Mouse (Mus musculus) spleen, adult 12 weeks (tissue): ENCODE data around the gene Tex13c2.

Source experiments
- DNase-seq: peaks from one replicate; pipeline ENCODE4 v3.0.0; 2022; ENCODE audit warnings: low spot score

The Tex13c2 gene

DNA sequence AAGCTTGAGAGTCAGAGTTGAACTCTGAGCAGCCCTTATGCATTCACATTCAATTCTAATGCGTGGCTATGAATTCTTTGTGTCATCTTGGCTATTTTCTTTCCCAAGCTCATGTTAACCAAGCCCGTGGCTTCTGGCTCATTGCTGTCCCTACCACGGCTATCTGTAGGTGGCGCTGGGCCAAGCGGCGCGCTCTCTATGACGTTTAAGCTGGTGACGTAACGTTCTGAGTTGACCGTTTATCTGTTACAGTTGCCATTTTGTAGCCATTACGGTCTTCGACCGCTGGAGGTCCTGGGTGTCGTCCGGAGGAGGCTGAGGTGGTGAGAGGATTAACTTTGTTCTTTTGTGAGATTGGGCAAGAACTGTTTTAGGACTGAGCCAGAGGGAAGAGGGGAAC lies at the start of gene Tex13c2:
Tex13c2 (plus strand) TSS at position 246 of the 400 bp plus-strand sequence.
- no peak for DNase-seq

DNA sequence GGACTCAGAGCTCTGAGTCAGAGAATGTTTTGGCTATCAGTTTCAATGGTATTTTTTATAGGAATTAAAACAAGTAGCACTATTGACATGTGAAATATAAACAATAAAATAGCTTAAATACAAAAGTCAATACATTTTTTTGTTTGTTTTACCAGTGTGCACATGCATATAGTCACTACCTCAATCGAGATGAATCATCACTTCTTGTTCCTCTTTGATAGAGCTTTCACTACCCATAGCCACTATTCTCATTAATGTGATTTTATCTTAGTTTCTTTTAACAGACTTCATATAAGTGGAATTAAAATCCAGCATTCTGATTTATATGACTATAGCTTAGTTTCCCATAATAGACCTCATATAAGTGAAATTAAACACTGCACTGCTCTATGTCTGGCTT lies 39.2 kb upstream of the Tex13c2 start:
- no peak for DNase-seq

DNA sequence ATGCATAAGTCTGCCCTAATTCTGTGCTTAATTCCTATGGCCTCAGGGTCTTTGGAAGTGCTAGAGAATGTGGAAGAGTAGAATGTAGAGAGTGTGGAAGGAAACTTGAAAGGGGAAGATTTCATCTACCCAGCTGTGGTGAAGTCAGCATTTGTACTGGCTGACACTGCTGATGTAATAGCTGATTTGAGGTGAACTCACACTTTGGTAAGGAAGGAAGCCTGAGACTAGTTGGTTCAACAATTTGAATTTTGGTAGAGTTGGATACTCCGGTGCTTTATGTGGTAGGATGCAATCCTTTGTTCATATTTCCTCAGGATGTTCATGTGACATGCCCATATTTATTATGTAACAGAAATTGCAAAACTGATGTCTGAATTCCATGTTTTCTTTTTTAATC lies 36.5 kb upstream of the Tex13c2 start:
- no peak for DNase-seq

DNA sequence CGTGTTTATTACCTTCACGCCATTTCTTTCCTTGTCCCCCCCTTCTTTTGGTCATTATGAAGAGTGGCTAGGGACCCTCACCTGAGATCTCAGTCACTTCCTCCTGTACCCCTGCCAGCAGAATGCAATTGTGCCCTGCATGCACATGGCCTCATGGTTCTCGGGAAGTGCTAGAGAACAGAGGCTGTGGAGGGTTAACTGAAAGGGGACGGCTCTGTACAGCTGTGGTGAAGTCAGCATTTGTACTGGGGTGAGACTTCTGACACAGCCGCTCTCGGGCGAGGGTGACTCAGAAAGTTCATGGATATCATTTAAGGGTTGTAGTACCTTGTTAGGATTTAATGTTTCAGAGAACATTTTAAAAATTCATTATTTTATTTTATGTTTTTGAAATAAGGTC lies 35.0 kb upstream of the Tex13c2 start:
- no peak for DNase-seq

DNA sequence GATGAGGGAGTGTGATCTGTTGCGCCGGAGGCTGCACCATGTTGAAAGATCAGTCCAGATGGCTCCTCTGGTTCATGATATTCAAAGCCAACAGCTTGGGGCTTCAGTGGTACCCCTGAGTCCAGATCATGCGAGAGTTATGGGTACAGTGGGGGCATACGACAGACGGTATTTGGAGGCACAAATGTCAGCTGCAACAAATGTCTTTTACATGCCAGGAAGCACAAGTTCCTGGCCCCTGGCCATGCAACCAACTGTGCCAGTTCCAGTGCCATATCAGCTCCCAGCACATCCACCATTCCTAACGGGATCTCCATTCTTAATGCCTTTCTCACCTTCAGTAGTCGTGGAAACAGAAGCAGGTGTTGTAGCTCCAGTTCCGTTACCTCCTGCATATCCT lies 845 bp downstream of the Tex13c2 start:
- no peak for DNase-seq

DNA sequence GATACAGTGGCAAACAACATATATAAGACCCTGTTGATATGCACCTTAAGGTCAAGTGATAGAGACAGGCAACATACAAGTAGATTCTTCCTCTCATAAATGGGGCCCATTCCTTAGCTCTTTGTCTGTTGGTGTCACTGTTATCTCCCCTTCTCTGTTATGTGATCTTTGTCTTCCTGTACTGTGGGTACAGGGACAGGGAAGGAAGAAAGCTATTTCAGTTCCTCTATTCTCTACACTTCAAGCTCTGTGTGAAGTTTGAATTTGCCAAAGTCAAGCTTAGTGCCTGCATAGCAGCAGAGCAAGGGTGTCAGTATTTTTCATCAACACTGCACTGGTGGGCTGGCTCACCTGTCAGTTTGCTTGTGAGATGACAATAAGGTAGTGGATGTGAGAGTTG lies 11.0 kb downstream of the Tex13c2 start:
- DNase-seq = no peak

DNA sequence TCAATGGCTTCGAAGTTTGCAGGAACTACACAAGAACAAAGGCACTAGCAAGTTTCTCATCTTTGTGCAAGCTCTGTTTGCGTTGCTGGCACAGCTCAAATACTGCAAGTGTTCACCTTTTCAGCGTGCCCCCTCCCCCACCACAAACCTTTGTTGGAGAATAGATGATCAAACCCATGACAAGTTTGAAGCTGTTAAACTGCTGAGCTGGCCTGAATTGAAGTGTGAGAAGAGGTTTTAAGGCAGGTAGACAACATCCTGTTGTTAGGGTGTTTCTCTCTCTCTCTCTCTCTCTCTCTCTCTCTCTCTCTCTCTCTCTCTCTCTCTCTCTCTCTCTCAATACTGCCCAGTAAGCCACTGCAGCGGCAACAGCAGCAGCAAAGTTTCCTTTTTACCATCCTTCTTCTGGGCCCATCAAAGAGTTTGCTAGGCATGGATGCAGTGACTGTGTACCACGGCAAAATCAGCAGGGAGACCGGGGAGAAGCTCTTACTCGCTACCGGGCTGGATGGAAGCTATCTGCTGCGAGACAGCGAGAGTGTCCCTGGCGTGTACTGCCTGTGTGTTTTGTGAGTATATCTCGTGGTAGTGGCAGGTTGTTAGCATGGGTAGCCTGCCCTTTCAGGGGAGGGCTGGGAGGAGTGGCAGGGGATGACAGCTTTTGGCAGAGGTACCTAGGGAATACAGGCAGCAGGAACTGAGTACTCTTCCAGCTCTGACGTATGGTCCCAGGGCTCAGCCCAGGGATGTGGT lies 13.0 kb downstream of the Tex13c2 start, which contains the start of gene Sh2d1a:
Sh2d1a (plus strand) TSS at position 163 of the 753 bp plus-strand sequence.
- DNase-seq = no peak

DNA sequence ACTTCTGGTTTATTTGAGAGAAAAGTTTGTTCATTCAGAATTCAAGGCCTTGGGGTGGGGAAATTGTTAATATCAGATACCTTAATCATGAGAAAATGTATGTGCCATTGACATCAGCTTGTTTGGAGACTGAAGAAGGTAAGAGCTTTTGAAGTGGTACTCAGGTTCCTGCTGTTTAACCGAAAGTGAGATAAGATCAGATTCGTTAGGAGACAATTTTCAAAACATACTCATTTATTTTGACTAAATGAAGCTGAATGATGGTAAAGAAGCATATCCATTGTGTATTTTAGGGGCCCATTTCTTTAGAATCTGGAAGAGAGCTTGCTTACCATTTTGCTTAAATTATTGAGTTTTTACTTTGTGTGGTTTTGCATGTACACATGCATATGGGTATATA lies 21.6 kb downstream of the Tex13c2 start:
- no peak for DNase-seq

DNA sequence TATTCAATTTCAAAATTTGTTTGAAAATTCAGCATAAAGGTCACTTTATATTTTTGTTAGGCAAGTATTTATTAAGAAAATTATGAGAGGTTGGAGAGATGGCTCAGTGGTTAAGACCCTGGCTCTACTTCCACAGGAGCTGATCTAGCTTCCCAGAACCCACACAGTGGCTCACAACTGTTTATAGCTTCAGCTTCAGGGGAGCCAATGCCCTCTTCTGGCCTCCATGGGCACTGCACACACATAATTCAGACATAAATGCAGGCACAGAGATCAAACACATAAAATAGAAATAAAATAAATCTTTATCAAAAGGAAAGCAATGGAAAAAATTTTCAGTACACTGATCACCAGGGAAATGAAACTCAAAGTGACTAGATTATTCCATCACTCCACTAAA lies 23.1 kb downstream of the Tex13c2 start:
- DNase-seq = no peak

DNA sequence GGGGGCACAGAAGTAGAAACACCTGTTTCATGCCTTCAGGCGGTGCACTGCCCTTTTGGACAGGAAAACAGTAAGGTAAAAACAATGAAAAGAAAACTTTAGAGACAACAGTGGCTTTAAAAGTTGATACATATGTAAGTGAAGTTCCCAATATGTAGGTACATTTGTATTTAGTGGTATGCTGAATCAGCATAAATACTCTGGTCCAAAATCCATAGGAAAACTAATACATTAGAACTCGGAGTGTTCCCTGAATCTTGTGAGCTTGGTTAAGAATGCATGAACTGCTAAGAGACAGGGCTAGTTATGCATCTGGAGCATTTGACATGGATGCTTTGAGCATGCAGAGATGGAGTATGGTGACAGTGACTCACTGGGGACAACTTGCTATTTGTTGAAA lies 33.4 kb downstream of the Tex13c2 start:
- DNase-seq = no peak

DNA sequence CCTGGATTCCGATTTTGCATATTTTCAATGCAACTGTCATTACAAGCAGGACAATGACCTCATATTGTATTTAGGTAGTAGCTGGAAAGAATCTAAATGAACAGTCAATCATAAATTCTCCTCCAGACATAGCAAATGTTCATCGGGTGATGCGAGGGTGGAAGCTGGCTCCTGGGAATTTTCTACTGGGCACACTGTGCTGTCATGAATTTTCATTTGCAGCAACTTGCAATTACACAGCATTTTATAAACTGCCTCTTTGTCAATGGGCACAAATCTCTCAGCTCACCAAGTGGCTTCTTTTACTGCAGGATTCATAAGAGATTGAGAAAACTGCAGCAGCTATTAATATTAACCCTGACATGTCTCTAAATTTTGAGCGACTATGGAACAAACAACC lies 41.2 kb downstream of the Tex13c2 start:
- no peak for DNase-seq

DNA sequence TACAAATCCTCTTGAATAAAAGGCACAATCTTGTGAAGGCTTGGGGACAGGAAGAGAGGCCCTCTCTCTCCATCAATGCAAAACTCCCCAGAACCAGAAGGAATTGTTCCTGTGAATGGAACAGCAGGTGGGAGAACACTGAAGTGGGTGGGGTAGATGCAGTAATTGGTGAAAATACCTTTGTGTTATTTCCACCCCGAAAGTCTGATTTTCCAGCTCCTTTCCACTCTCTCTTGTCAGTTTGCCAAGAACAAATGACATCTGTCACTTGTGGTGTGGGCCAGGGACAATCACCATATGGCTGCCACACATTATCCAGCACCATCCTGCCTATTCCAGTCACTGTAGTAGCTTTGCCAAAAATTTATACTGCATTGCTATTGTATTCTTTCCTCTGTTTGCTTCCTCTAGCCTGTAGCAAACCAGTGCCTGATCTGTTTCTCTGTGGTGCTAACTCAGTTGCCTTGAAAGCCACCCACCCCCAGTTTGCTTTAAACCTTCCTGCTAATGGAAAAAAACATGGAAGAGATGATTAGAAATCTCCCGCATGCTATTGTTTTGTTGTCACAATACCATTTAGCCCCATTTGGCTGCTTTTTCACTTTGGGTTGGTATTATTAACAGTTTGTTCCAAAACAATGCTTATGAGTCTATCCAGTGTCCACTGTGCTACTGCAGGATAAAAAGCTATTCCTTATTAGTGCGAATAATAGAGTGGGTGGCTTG lies 50.7 kb downstream of the Tex13c2 start:
- DNase-seq = no peak

DNA sequence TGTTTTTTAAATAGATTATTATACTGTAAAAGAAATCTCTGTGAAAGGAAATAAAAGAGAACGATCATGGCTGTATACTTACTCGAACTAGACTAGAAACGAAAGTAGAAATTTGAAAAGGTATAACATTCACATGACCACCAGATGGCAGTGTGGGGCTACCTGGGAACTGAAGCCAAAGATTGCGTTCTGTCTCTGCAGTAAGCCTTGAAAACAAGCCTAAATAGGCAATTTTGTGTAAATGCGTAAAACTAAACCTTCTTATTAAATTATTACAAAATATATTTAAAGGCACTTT lies 51.2 kb downstream of the Tex13c2 start:
- DNase-seq = peak; percentile 21
